Mouse (Mus musculus): Measurements from ENCODE around the gene Ern1. TPM values are rescaled to one million over a fixed set of nuclear protein-coding genes. Genes with fewer than 3 reads are reported as not detected.

Ern1 gene
- polyA plus RNA-seq, 1 experiment = 9.3 TPM

GRCm38 (mm10) chr11:106365366-106365765 lies 122.3 kb downstream of the Ern1 start, which contains the start of gene Prr29:
TSS of gene Prr29 (plus strand) at chr11:106365472.
- no peaks in the 10 kb centered on the region for H3K4me1 ChIP-seq (ENCODE audit: control insufficient read depth, insufficient read depth, low read length)
- no peak within 1 kb of the TSS for H3K4me3 ChIP-seq (ENCODE audit: insufficient read depth, low read length)
- H3K27ac ChIP-seq (ENCODE audit: insufficient read depth, low read length) = no peak within 1 kb of the TSS
- TF ChIP-seq CTCF (IDR thresholded peaks at IDR 0.05; ENCODE audit: borderline replicate concordance, insufficient read depth, low read length) = no peak
- TF ChIP-seq POLR2A (IDR thresholded peaks at IDR 0.05; ENCODE audit: low read depth, low read length) = no peak

DNA sequence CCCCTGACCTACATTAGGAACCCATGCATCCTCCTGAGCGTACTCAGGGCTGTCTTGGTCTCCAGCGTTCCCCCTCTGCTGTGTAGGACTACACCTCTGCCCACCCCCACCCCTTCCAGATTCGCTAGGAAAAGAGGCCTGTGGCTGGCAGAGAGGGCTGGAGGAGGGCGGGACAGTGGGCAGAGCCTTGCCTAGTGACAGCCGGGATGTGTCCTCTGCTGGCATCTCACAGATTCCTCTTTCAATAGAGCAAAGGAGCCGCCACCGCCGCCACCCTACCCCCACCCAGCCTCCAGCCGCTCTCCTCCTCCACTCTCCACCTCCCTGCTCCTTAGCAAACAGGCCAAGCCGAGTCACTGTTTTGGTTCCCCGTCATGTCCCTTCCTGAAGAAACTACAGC lies 122.9 kb downstream of the Ern1 start:
- no peak overlapping the region for H3K4me3 ChIP-seq (ENCODE audit: insufficient read depth, low read length)
- TF ChIP-seq POLR2A (IDR thresholded peaks at IDR 0.05; ENCODE audit: low read depth, low read length) (no peak), CTCF (IDR thresholded peaks at IDR 0.05; ENCODE audit: borderline replicate concordance, insufficient read depth, low read length) (no peak)
- no peak overlapping the region for H3K27ac ChIP-seq (ENCODE audit: insufficient read depth, low read length)
- H3K4me1 ChIP-seq (ENCODE audit: control insufficient read depth, insufficient read depth, low read length) = no peaks in the 10 kb centered on the region

- Histone ChIP-seq H3K27ac (ENCODE audit: insufficient read depth, low read length) (no peak overlapping the region), H3K4me3 (ENCODE audit: insufficient read depth, low read length) (no peak overlapping the region), H3K4me1 (ENCODE audit: control insufficient read depth, insufficient read depth, low read length) (no peaks in the 10 kb centered on the region)
- TF ChIP-seq CTCF (IDR thresholded peaks at IDR 0.05; ENCODE audit: borderline replicate concordance, insufficient read depth, low read length) (no peak), POLR2A (IDR thresholded peaks at IDR 0.05; ENCODE audit: low read depth, low read length) (no peak)
These were observed 128.3 kb downstream of the Ern1 start for GRCm38 (mm10) chr11:106359350-106359749.

DNA sequence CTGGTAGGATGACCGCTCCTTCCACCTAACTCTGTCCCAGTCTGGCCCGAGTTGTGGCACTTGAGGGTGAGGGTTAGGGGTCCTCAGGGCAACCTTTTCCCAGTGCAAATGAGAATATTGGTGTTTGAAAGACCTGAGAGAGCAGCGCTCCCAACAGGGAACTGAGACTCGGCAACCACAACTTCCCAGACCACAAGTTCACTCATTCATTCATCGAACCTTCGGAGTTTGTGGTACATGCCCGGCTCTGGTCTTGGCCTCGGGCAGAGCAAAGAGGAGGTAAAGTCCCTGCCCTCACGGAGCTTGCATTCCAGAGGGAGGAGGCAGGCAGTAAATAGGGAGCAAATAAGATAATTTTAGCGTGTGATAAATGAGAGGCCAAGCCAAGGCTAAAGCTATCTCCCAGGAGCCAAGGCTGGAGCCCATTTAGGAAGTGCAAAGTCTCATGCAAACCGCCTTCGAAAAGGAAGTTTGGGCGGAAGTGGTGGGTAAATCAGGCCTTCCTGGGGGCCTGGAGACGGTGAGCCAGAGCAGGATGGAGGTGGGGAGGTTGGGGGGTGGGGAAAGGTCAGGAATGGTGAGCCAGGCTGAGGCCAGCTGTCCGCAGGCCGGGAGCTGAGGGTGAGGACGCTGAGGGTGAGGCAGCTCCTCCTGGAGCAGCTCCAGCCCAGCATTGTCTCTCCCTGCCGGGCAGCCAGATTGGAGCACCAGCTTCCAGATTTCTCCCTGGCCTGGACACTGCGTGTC lies 132.1 kb downstream of the Ern1 start:
- TF ChIP-seq POLR2A (IDR thresholded peaks at IDR 0.05; ENCODE audit: low read depth, low read length) = no peak
- no peak for TF ChIP-seq CTCF (IDR thresholded peaks at IDR 0.05; ENCODE audit: borderline replicate concordance, insufficient read depth, low read length)
- no peaks in the 10 kb centered on the region for H3K4me1 ChIP-seq (ENCODE audit: control insufficient read depth, insufficient read depth, low read length)
- H3K4me3 ChIP-seq (ENCODE audit: insufficient read depth, low read length) = no peak overlapping the region
- no peak overlapping the region for H3K27ac ChIP-seq (ENCODE audit: insufficient read depth, low read length)

DNA sequence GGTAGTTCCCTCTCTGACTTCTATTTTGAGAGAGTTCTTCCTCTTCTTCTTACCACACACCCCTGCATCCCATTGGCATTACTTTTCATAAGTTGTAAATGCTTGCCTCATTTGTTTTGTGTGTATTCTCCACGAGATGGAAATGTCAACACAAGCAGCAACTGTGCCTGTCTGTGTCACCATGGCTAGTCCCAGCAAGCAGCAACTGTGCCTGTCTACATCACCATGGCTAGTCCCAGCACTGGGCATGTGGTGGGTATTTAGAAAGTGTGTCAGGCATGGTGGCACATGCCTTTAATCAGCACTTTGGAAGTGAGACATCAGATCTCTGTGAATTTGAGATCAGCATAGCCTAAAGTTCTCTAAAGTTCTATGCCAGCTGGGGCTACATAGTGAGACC lies 133.5 kb downstream of the Ern1 start:
- TF ChIP-seq CTCF (IDR thresholded peaks at IDR 0.05; ENCODE audit: borderline replicate concordance, insufficient read depth, low read length) = no peak
- TF ChIP-seq POLR2A (IDR thresholded peaks at IDR 0.05; ENCODE audit: low read depth, low read length) = no peak

GRCm38 (mm10) chr11:106353188-106353587 lies 134.5 kb downstream of the Ern1 start, which contains the start of gene Scn4a:
TSS of gene Scn4a (minus strand) at chr11:106353288.
- Histone ChIP-seq H3K4me3 (ENCODE audit: insufficient read depth, low read length) (no peak within 1 kb of the TSS), H3K27ac (ENCODE audit: insufficient read depth, low read length) (no peak within 1 kb of the TSS), H3K4me1 (ENCODE audit: control insufficient read depth, insufficient read depth, low read length) (no peaks in the 10 kb centered on the region)
- TF ChIP-seq POLR2A (IDR thresholded peaks at IDR 0.05; ENCODE audit: low read depth, low read length) (no peak), CTCF (IDR thresholded peaks at IDR 0.05; ENCODE audit: borderline replicate concordance, insufficient read depth, low read length) (no peak)

More for the DNA sequence above, 133.5 kb downstream of the Ern1 start:
- no peaks in the 10 kb centered on the region for H3K4me1 ChIP-seq (ENCODE audit: control insufficient read depth, insufficient read depth, low read length)
- no peak overlapping the region for H3K4me3 ChIP-seq (ENCODE audit: insufficient read depth, low read length)
- H3K27ac ChIP-seq (ENCODE audit: insufficient read depth, low read length) = no peak overlapping the region

- no peak overlapping the region for H3K4me3 ChIP-seq (ENCODE audit: insufficient read depth, low read length)
- TF ChIP-seq CTCF (IDR thresholded peaks at IDR 0.05; ENCODE audit: borderline replicate concordance, insufficient read depth, low read length) (no peak), POLR2A (IDR thresholded peaks at IDR 0.05; ENCODE audit: low read depth, low read length) (no peak)
- no peak overlapping the region for H3K27ac ChIP-seq (ENCODE audit: insufficient read depth, low read length)
These were observed 135.7 kb downstream of the Ern1 start for GRCm38 (mm10) chr11:106351941-106352340.

DNA sequence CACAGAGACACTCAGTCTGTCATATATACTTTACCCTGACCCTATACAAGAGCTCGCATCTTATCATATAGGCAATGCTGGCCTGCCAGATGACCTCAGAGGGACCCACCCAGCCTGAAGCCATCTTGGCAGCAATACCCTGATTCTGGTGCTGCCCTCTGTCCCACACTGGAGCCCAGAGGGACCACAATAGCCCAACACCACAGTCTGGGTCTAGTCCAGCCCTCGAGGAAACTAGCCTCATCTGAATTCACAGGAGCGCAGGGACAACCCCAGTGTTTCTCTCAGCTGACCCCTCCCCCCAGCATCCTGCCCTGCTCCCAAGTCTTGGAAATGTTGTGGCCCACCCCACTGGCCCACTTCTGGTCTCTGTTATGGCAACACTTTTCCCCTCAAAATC lies 136.4 kb downstream of the Ern1 start:
- TF ChIP-seq POLR2A (IDR thresholded peaks at IDR 0.05; ENCODE audit: low read depth, low read length) = no peak
- TF ChIP-seq CTCF (IDR thresholded peaks at IDR 0.05; ENCODE audit: borderline replicate concordance, insufficient read depth, low read length) = no peak
- no peak overlapping the region for H3K4me3 ChIP-seq (ENCODE audit: insufficient read depth, low read length)
- no peak overlapping the region for H3K27ac ChIP-seq (ENCODE audit: insufficient read depth, low read length)
- H3K4me1 ChIP-seq (ENCODE audit: control insufficient read depth, insufficient read depth, low read length) = no peaks in the 10 kb centered on the region

More at GRCm38 (mm10) chr11:106351941-106352340, 135.7 kb downstream of the Ern1 start:
- no peaks in the 10 kb centered on the region for H3K4me1 ChIP-seq (ENCODE audit: control insufficient read depth, insufficient read depth, low read length)

DNA sequence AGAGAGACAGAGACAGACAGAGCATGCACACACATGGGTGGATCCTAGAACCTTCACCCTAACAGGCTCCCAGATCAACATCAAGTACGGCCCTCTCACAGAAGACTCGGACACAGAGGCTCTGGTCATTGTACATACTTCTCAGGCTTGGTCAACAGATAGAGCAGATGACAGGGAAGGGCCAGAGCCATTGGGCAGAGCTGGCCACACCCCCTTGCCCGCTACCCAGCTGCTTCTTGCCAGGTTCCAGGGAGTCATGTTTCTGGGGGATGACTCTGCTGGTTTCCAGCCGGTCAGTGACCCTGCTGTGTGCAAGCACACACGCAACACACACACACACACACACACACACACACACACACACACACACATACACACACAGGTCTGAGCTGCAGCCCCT lies 136.8 kb downstream of the Ern1 start:
- no peak for TF ChIP-seq POLR2A (IDR thresholded peaks at IDR 0.05; ENCODE audit: low read depth, low read length)
- no peak for TF ChIP-seq CTCF (IDR thresholded peaks at IDR 0.05; ENCODE audit: borderline replicate concordance, insufficient read depth, low read length)
- H3K4me3 ChIP-seq (ENCODE audit: insufficient read depth, low read length) = no peak overlapping the region
- H3K4me1 ChIP-seq (ENCODE audit: control insufficient read depth, insufficient read depth, low read length) = no peaks in the 10 kb centered on the region
- no peak overlapping the region for H3K27ac ChIP-seq (ENCODE audit: insufficient read depth, low read length)

GRCm38 (mm10) chr11:106349772-106350171 lies 137.9 kb downstream of the Ern1 start:
- H3K4me1 ChIP-seq (ENCODE audit: control insufficient read depth, insufficient read depth, low read length) = no peaks in the 10 kb centered on the region
- H3K27ac ChIP-seq (ENCODE audit: insufficient read depth, low read length) = no peak overlapping the region
- TF ChIP-seq POLR2A (IDR thresholded peaks at IDR 0.05; ENCODE audit: low read depth, low read length) = no peak
- no peak for TF ChIP-seq CTCF (IDR thresholded peaks at IDR 0.05; ENCODE audit: borderline replicate concordance, insufficient read depth, low read length)
- H3K4me3 ChIP-seq (ENCODE audit: insufficient read depth, low read length) = no peak overlapping the region
